Mouse (Mus musculus) stomach, postnatal 0 days (tissue): ENCODE measurements around the gene Patj.

Source experiments
- CTCF ChIP-seq: IDR thresholded peaks from 2 replicates; pipeline ENCODE4 v1.5.1; 2016; ENCODE audit warnings: antibody characterized with exemption, low read depth, mild to moderate bottlenecking, moderate library complexity
- EP300 ChIP-seq: optimal IDR thresholded peaks from 2 replicates; pipeline ENCODE3; 2016; ENCODE audit warnings: antibody characterized with exemption

GRCm38 (mm10) chr4:98593961-98594360, 198.4 kb downstream of the Patj start:
- TF ChIP-seq CTCF (no peak), EP300 (no peak)
